In genomic region chrX:140279266-140279665, GRCm38 (mm10) we compare ENCODE assay signal across 9 mouse cellular contexts.
DNase-seq lines count a peak whose midpoint lies in the region; ATAC-seq and TF ChIP-seq lines count a peak whose summit lies in the region.
"Had no signal": no experiment of that assay in that cellular context is flagged by ENCODE, and none has a peak within 500 bp of the region (broad histone marks: within the 10 kb centered on the region; RNA-seq: fewer than 3 reads in every experiment).

No protein-coding gene starts in this region.

- peak; percentile 31 to 54 for DNase-seq in kidney, postnatal 4 days
- DNase-seq in kidney, adult 2 months = no peak
- peak; percentile 52 for DNase-seq in embryo, embryonic 11 days
- DNase-seq in hindbrain, embryonic 14.5 days (ENCODE audit: low spot score) = no peak
- no peak for DNase-seq in urinary bladder, postnatal 36 days (ENCODE audit: low spot score in 2 of 2)
- no peak for DNase-seq in Muller cell, postnatal 12 days (ENCODE audit: inconsistent ontology term)

- no peaks in the 10 kb centered on the region for H3K4me1 ChIP-seq in kidney, adult 2 months (ENCODE audit: control insufficient read depth, insufficient read depth, low read length)
- 0 out of 2 replicates have a peak, but pooled peaks cover 5% of the 10 kb centered on the region for H3K4me1 ChIP-seq in hindbrain, embryonic 14.5 days (replicated peaks; ENCODE audit: control insufficient read depth, insufficient read depth, low read length)
- no peaks in the 10 kb centered on the region; the same call in 1 of the 2 replicates for H3K4me1 ChIP-seq in neural tube, embryonic 13.5 days (replicated peaks)
- H3K4me1 ChIP-seq in kidney, embryonic 14.5 days (ENCODE audit: control insufficient read depth, insufficient read depth, low read length) = no peaks in the 10 kb centered on the region

- no peak overlapping the region for H3K4me3 ChIP-seq in kidney, adult 2 months (ENCODE audit: insufficient read depth, low read depth, low read length)
- peak overlapping the region; percentile 57 for H3K4me3 ChIP-seq in hindbrain, embryonic 14.5 days (replicated peaks; ENCODE audit: low read length)
- H3K4me3 ChIP-seq in neural tube, embryonic 13.5 days = peak overlapping the region; percentile 57
- no peak overlapping the region for H3K4me3 ChIP-seq in kidney, embryonic 14.5 days (ENCODE audit: low read length)

- no peak overlapping the region for H3K9ac ChIP-seq in hindbrain, embryonic 14.5 days
- H3K9ac ChIP-seq in neural tube, embryonic 13.5 days = peak overlapping the region; percentile 76; the same call in 1 of the 2 replicates
- no peak overlapping the region for H3K9ac ChIP-seq in kidney, embryonic 14.5 days (ENCODE audit: low read depth, low read length)

- H3K4me2 ChIP-seq in hindbrain, embryonic 14.5 days (replicated peaks) = peak overlapping the region; percentile 55
- H3K4me2 ChIP-seq in neural tube, embryonic 13.5 days = peak overlapping the region; percentile 59
- no peak overlapping the region for H3K4me2 ChIP-seq in kidney, embryonic 14.5 days (replicated peaks; ENCODE audit: low read depth, low read length)

- WGBS in kidney, adult 2 months = 7% methylated on average over 6 of the region's 6 CpGs
- WGBS in hindbrain, embryonic 14.5 days = 15% methylated on average over 5 of the region's 6 CpGs
- 10% methylated on average over 6 of the region's 6 CpGs for WGBS in neural tube, embryonic 13.5 days
- 25% methylated on average over 6 of the region's 6 CpGs for WGBS in kidney, embryonic 14.5 days

- peak; percentile 31; the same call in 1 of the 2 replicates for ATAC-seq in hindbrain, embryonic 14.5 days (ENCODE audit: low FRiP score)
- ATAC-seq in neural tube, embryonic 13.5 days (ENCODE audit: low read depth) = no peak
- ATAC-seq in kidney, embryonic 14.5 days (ENCODE audit: low FRiP score, low TSS enrichment) = no peak; the same call in 1 of the 2 replicates
- ATAC-seq: Patski had no signal

- H3K9me3 ChIP-seq in hindbrain, embryonic 14.5 days (ENCODE audit: control insufficient read depth, low read length) = no peaks in the 10 kb centered on the region
- no peaks in the 10 kb centered on the region for H3K9me3 ChIP-seq in neural tube, embryonic 13.5 days
- no peaks in the 10 kb centered on the region for H3K9me3 ChIP-seq in kidney, embryonic 14.5 days (ENCODE audit: control insufficient read depth, low read length)

- no peaks in the 10 kb centered on the region for H3K27me3 ChIP-seq in kidney, adult 2 months (replicated peaks; ENCODE audit: control insufficient read depth, insufficient read depth, low read length)
- peaks cover 46% of the 10 kb centered on the region for H3K27me3 ChIP-seq in hindbrain, embryonic 14.5 days (ENCODE audit: control insufficient read depth, insufficient read depth, low read length)
- peaks cover 77% of the 10 kb centered on the region for H3K27me3 ChIP-seq in neural tube, embryonic 13.5 days
- peaks cover 44% of the 10 kb centered on the region for H3K27me3 ChIP-seq in kidney, embryonic 14.5 days (ENCODE audit: control insufficient read depth, insufficient read depth, low read length)

- no peak overlapping the region for H3K27ac ChIP-seq in kidney, adult 2 months (ENCODE audit: insufficient read depth, low read depth, low read length)
- no peak overlapping the region for H3K27ac ChIP-seq in hindbrain, embryonic 14.5 days
- H3K27ac ChIP-seq in neural tube, embryonic 13.5 days (replicated peaks) = no peak overlapping the region
- H3K27ac ChIP-seq in kidney, embryonic 14.5 days (ENCODE audit: low read depth, low read length) = no peak overlapping the region

- TF ChIP-seq POLR2A in kidney, adult 2 months (IDR thresholded peaks at IDR 0.05; ENCODE audit: low read depth, low read length) = no peak

- no peak for TF ChIP-seq CTCF in kidney, adult 2 months (conservative IDR thresholded peaks at IDR 0.05; ENCODE audit: insufficient read depth, insufficient read length, low read depth, low read length)

- H3K36me3 ChIP-seq in kidney, adult 2 months (ENCODE audit: control insufficient read depth, insufficient read depth, low read length) = no peaks in the 10 kb centered on the region
- no peaks in the 10 kb centered on the region for H3K36me3 ChIP-seq in hindbrain, embryonic 14.5 days (replicated peaks; ENCODE audit: control insufficient read depth, insufficient read depth)
- no peaks in the 10 kb centered on the region for H3K36me3 ChIP-seq in neural tube, embryonic 13.5 days
- no peaks in the 10 kb centered on the region for H3K36me3 ChIP-seq in kidney, embryonic 14.5 days (ENCODE audit: control insufficient read depth, insufficient read depth, low read length)

Comparison
In these comparisons a context has a peak if more than half of its experiments do, and no peak if none do; other contexts are left out.
1. DNase-seq: peak in kidney, postnatal 4 days (2 of 2) and embryo, embryonic 11 days (single experiment); none in kidney, adult 2 months (single experiment), hindbrain, embryonic 14.5 days (single experiment), urinary bladder, postnatal 36 days (0 of 2) and Muller cell, postnatal 12 days (single experiment).
2. H3K4me3 ChIP-seq: peak in hindbrain, embryonic 14.5 days (single experiment) and neural tube, embryonic 13.5 days (single experiment); none in kidney, adult 2 months (single experiment) and kidney, embryonic 14.5 days (single experiment).